Mouse (Mus musculus): ENCODE results near the gene Runx2.

Gene Runx2

DNA sequence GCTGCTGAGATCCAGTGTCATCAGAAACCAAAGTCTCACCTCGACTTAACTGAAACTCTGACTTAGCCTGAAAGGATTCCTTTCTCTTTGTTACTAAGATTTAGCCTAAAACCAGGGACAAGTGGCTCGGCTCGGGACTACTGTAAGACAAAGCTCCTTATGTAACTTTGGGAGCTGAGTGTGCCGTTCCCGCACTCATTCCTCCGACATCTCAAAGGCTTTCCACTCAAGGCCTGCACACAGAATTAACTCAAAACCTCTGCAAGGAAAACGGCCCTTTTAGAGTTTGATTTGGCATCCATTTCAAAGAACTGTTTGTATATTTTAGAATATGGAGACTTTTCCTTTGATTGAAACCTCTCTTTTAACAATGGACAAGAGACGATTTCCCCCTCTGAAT lies 191.3 kb downstream of the Runx2 start:
- DNase-seq (ENCODE audit: low read depth) = no peak

DNA sequence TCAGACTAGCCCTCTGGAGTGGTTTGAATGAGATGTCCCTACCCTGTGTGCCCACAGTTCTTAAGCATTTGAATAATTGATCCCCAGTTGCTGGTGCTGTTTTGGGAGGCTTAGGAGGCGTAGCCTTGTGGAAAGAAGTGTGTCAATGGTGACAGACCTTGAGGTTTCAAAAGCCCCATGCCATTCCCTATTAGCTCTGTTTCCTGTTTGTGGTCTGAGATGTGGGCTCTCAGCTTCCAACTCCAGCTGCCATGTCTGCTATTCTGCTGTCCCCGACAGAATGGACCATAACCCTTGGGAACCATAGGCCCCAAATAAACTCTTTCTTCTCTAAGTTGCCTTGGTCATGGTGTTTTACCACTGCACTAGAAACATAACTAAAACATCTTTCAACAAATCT lies 194.1 kb downstream of the Runx2 start:
- DNase-seq (ENCODE audit: low read depth) = peak; percentile 60

DNA sequence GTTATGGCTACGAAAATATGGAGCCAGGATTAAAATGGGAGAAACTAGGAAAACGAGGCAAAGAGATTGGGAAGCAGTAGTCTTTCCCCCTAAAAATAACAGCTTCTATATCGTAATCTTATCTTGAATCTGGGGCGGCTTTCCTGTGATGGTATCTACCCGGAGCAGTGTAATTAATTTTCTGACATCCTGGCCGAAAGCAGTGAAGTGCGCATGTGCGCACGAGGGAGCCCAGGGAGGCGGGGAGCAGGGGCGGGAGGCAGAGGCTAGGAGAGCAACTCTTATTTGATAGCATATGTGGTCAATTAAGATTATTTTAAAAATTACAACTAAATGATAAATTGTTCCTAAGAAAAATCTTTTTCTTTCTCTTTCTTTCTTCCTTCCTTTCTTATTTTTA lies 195.9 kb downstream of the Runx2 start:
- no peak for DNase-seq (ENCODE audit: low read depth)

DNA sequence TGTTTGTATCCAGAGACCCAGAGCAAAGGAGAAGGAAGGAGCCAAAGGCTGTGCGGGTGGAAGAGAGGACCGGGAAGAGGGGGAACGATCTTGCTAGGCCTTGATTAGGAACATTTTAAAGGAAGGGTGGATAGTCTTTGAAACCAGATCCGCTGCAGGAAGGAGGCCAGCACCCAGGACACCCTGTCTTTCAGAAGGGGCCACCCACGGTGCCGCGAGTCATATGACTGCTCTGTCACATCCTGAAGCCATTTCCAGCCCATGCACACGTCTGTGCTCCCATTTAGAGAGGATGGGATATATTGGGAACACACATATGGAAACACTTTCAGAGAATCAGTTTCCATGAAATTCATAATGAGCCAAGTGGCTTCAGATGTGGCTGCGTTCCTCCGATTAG lies 196.4 kb downstream of the Runx2 start:
- no peak for DNase-seq (ENCODE audit: low read depth)

DNA sequence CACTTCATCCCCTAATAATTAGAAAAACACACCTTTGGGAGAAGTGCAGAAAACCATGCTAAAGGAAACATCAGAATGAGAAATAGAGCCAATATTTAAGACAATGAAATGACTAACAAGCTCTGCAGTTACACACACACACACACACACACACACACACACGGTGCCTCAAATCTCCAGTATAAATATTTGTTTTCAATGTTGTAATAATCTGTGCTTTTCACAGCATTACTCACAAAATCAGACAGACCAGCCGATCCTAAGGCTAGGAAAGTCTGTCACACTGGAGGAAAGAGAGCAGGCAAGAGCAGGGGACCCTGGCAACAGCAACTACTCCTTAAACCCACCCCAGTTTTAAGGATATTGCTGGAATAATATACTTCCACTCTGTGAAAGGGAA lies 196.9 kb downstream of the Runx2 start:
- no peak for DNase-seq (ENCODE audit: low read depth)

DNA sequence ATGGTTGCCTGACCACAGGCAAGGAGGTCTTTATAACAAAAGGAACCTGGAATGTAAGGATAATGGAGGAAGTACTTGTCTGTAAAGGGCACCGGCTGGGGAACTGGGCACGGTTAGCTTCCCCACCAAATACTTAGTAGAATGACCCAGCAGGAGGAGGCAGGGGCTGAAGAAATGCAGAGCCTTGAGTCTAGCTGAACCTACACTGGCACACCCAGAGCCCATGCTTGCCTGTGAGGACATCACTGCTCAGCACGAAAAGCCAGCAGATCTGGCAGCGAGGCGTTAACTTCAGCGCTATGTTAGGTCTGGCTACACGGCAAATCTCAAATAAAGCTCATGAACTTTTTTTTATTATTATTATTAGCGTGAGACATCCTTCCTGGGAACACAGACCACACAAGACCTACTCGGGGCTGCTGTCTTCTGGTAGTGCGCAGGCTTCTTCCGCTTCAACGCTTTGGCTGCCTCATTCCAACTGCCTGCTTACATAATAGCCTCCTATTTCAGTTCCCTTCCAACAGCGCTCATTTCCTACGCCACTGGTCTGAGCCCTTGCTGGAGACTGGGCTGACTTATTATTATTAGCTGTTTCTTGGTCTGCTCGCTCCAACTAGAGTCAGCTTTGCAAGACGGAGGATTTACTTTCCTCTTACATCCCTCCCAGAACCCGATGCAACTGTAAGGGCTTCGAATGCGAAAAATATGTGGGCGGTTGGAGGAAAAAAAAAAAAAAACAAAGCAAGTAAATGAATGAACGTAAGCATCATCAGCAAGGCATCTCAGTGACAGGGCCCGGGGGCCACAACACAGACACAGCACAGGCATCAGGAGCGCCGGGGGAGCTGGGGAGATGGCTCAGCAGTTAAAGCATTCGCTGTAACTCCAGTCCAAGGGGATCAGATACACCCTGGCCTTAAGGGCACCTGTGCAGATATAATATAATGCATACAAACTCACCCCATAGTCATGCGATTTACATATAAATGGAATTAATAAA lies 200.6 kb downstream of the Runx2 start:
- DNase-seq (ENCODE audit: low read depth) = no peak

DNA sequence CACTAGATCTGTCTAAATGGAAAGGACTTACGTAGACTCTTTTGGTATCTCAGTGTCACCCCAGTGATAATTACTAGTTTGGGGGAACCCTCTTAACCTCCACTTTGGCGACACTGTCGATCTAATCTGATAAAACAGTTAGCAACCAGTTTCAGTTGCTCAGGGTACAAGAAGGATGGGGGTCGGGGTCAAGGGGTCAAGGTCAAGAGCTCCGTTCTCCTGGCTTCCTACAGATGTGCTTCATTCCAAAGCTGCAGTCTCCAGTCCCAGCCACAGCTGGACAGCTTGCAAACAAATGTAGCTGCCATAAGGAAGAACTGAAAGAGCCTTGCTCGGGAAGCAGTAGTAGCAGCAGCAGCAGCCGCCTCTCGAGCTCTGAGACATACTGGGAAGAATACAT lies 202.0 kb downstream of the Runx2 start:
- no peak for DNase-seq (ENCODE audit: low read depth)

DNA sequence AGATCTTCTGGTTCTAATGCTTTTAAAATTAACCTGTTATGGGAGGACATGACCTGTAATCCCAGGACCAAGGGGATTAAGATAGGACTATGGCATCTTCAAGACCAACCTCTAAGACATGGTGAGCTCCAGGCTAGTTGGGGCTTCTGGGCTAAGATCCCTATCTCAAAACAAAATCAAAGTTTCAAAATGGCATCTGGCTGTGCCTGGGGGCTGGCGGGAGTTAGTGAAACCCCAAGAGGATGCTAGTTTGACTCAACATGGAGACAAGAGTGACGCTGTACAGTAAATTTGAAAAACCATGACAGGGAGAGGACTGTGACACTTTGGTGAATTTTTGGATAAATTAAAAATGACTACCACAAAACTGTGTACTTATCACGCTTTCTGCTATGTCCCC lies 202.6 kb downstream of the Runx2 start:
- DNase-seq (ENCODE audit: low read depth) = no peak

DNA sequence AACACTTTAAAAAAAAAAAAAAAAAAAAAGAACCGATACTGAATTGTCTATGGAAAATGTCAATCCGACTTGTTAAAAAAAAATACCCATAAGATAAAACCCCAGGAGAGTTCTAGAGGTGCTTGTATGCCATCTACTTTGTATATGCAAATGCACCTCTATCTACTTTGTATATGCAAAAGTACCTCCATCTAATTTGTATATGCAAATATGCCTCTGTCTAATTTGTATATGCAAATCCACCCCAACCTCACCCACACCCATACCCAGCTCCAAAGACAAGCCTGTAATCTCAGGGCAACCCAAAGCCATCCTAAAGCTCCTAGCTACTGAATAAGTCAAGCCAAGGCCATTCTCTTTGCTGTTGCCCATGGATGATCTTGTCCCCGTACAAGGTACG lies 203.1 kb downstream of the Runx2 start:
- DNase-seq (ENCODE audit: low read depth) = no peak

DNA sequence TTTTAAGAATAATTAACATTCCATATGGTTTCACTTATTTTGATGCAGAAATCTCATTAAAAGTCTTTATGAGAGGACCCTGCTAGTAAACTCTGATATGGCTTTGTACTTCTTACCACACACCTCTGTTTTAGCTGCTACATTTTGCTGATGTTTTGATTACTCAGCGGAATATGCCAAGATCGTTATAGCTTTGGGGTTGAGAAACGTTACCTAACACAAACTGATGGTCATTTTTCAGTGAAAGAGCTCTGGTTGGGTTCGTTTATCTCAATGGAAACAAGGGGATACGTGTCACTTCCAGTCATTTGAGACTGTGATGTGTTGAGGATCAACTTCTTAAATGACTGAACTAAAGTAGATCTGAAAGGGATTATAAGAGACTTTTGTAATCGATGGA lies 203.8 kb downstream of the Runx2 start:
- DNase-seq (ENCODE audit: low read depth) = peak; percentile 61

DNA sequence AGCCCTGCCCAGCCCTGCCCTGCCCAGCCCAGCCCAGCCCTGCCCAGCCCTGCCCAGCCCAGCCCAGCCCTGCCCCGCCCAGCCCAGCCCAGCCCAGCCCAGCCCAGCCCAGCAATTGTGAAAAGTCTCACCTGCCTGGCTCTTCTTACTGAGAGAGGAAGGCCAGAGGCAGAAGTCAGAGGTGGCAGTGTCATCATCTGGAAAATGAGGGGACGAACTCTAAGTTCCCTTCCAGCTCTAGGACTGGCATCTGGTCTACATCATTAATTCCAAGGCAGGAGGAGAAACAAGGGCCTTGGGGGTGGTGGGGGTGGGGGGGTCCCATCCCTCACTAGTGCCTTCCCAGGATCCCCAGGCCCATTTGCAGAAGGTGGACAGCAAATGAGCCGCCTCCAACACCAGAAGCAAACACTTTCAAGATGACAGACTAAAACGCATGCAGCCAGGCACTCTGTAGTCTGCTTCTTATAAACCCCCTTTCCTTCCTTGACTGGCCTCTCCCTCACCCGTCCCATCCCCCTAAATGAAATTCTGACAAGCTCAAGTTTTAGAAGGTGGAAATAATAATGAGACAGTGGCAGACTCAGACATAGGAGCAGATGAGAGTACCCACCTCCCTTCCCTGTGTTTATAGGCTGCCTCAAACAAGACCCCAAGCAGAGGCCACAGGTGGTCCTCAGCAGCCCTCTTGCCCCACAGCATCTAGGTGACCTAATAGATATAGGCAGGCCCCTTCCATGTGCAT lies 204.5 kb downstream of the Runx2 start:
- no peak for DNase-seq (ENCODE audit: low read depth)

DNA sequence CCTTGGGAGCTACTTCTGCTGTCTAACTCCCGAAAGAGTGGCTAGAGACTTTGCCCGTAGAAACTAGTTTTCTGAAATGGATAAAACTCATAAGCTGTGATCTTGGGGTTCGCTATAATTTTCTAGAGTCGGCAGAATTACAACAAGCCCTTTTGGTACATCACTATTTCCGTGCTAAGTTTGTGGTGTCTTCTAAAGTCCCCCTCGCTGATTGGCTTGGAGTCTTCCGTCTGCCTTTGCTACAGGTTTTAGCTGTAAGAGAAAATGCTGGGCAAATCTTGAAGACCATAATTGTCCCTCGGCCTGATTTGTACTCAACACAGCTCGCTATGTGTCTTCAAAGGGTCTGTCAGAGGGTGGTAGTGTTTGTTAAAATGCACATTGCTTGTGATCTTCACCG lies 205.2 kb downstream of the Runx2 start:
- no peak for DNase-seq (ENCODE audit: low read depth)

DNA sequence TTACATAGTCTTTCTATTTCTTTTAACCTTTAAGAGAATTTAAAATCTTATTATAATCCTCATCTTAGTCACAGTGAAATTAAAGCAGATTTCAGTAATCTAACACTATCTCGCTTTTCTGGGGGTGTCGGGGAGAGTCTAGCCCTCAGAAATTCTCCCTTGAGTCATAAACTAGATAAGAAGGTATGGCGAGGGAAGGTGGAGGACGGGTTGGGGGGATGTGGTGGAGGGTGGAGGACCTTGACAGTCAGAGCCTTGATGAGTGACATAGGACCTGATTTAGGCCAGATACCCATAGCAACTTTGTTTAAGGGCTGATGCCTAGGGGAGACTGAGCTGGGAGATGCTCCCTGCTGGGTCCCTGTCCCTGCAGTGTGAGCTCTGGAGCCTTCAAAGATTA lies 205.7 kb downstream of the Runx2 start:
- no peak for DNase-seq (ENCODE audit: low read depth)

DNA sequence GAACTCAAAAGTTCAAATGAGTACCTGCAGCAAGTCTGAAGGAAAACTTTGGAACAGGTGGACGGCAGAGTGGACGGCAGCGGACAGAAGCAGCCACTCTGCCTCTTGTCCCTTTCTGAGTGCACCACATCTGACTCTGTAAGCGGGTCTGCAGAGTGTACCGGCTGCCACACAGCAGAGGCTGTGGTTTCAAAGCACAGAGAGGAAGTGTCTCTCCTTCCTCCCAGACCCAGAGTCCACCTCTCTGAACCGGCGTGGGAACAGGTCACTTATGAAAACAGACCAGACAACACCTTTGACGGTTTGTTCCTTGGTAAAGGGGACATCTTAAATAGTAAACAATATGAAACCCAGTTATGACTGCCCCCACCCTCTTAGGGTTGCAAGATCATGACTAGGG lies 207.2 kb downstream of the Runx2 start:
- DNase-seq (ENCODE audit: low read depth) = peak; percentile 67

DNA sequence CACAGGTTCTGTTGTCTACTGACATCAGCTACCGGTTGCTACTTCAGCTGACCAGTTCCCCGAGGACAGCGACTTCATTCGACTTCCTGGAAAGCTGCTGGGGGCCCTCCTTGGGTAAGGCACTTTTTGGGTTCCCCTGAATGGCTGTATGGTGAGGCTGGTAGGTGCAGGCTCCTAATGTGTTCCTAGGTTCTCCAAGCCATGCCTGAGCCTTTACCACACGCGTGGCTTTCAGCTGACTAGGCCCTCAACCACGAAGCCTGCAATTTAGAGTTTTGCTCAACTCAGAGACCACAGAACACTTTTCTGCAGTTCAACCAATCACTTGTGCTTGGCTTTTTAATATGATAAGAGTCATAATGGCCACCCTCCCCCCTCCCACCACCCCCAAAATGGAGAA lies 208.4 kb downstream of the Runx2 start:
- peak; percentile 85 for DNase-seq (ENCODE audit: low read depth)

DNA sequence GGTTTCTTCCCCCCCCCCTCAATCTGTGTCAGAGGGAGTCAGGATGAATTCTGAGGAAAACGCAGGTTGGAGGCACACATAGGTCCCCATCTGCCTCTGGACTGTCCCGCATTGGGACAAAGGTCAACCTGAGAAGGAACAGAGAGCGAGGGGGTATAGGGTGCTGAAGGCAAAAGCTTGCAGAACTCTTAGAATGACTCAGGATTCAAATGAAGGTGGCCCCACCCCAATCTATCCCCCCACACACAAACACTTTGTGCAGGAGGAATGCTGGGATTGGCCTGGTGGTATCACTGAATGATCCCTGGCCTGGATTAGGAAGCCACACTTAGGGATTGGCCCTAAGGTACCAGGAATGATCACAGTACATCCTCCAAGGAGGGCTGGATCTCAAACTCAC lies 208.8 kb downstream of the Runx2 start:
- no peak for DNase-seq (ENCODE audit: low read depth)

DNA sequence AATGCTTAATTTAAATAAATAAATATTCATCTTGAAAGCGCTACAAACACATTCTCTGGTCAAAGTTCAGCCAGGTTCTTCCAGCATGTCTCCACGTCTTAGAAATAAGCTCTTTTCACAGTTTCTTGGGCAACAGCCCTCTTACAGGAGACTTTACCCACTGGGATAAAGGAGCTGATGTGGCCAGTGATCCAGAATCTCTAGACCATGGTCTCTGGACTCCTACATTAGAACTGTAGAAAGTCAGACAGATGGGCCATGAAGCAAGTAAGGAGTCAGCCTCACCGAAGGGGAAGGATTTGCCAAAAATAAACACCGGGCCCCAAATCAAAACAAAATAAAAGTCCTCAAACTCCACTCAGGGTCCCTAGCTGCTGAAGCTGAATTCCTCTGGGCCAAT lies 211.4 kb downstream of the Runx2 start:
- DNase-seq (ENCODE audit: low read depth) = no peak

DNA sequence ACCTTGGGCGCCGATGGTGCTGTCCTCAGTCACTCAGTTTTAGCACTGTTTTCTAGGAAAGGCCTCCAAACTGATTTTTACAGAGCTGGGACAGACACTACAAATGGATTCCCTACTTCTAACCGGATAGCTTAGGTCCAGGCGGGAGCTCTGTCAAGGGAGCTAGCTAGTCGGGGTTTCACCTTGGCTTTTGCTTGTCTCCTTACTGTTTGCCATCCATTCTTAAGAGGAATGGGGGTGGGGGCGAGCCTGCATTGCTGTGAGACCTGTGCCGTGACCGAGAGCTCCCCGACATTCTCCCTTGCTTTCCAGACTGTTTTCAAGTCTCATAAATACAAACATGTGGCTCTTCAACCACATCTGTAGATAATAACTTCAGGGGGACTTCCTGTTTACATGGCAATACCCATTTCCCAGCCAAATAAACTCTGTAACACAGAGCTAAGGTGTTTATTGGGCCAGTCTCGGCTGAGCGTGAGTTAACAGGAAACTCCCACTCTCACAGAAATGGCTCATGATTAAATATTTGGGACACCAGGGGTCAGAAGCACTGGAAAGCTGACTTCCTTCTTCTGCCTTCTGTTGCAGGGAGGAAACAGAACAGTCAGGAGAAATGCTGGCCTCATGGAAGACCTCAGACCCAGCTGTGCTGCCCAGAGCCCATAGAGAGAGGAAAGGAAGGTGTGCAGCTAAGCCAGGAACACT lies 213.1 kb downstream of the Runx2 start:
- DNase-seq (ENCODE audit: low read depth) = no peak

DNA sequence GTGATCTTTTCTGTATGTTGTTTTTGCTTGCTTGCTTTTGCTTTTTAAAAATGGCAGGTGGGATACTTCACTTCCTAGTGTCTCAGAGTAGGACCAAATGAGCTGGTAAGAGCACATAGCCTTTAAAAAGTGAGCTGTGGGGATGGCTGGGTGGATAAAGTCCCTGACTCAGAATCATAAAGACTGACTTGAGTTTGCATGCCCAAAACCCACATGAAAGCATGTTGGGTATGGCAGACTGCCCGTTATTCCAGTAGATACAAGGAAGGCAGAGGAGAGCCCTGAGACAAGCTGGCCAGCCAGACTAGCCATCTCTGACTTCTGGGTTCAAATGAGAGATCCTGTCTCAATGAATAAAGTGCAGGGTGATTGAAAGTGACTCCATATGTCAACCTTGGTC lies 214.7 kb downstream of the Runx2 start:
- no peak for DNase-seq (ENCODE audit: low read depth)

DNA sequence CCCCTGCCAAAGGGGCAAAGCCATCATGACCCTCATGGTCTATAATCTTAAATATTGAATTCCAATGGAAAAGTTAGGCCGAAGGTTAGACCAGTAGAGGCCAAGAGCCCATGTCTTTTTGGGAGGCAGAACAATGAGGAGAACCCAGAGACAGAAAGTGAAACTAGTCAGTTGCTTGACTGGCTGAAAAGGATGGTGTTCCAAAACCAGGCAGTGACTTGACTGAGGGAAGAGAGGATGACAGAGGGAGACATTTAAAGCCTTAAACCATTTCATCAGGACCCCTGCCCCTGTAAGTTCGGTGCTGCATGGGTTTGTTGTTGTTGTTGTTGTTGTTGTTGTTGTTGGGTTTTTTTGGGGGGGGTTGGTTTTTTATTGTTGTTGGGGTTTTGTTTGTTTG lies 215.5 kb downstream of the Runx2 start:
- peak; percentile 48 for DNase-seq (ENCODE audit: low read depth)

DNA sequence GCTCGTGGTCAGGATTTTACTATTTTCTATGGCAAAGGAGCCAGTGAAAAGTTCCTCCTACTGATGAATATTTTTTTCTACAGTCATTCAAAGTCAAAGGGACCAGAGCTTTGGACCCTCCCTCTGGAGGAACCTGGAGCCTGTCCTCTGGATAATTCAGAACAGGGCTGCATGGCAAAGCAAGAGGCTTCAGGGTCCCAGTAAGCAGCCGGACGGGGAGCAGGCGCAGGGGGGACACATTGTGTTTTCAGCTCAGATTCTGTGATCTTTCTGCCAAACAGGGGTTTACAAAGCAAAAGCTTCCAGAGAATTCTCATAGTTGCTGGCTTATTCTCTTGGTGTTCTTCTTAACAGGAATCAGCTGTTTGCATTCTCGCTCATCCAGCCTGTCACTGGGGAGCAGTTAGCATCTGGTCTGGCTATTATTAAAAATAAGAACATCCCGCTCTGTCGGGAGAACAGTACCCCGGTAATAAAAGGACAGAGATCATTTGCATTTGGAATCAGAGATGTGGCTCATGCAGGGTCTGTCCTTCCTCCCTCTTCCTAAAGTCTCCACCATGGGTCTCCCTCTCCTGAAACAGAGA lies 216.6 kb downstream of the Runx2 start:
- DNase-seq (ENCODE audit: low read depth) = no peak

DNA sequence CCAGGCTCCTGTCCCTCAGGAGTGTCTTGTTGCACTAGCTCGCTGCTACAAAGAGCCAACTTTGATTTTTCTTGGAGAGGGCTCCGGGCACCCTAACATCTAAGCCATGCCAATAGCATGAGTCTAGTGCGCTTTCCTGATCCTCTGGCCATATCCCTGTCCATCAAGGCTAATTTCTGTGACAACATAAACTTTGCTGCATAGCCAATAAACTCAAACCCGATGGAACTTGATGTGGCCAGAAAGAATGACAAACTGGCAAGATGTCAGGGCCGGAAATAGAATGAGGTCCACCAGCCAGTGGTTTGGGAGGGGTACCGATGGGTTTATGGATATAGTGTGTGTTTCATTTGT lies 221.9 kb downstream of the Runx2 start:
- no peak for DNase-seq (ENCODE audit: low read depth)

Data from 416B (cell line).